Mouse (Mus musculus): Measurements from ENCODE around the gene Tnrc6c. TPM values are rescaled to one million over a fixed set of nuclear protein-coding genes. Genes with fewer than 3 reads are reported as not detected.

Tnrc6c gene
- polyA plus RNA-seq, 1 experiment from 2014 or later, result 18.8 TPM

DNA sequence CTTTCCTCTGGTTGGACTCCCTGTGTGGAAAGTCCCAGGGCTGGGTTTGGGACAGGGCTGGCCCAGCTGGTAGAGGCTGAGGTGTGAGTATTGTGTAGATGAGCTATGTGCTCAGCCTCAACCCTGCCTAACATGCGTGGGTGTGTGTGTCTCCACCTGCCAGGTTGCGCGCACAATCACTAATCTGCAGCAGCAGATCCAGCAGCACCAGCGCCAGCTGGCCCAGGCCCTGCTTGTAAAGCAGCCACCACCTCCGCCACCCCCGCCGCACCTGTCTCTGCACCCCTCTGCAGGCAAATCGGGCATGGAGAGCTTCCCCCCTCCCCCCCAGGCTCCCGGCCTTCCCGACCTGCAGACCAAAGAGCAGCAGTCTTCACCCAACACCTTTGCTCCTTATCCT is 95.3 kb downstream of the Tnrc6c start:
- DNase-seq (ENCODE audit: low spot score), result no peak
- H3K36me3 ChIP-seq (ENCODE audit: control insufficient read depth, insufficient read depth, low read length), result peaks cover 17% of the 10 kb centered on the region

DNA sequence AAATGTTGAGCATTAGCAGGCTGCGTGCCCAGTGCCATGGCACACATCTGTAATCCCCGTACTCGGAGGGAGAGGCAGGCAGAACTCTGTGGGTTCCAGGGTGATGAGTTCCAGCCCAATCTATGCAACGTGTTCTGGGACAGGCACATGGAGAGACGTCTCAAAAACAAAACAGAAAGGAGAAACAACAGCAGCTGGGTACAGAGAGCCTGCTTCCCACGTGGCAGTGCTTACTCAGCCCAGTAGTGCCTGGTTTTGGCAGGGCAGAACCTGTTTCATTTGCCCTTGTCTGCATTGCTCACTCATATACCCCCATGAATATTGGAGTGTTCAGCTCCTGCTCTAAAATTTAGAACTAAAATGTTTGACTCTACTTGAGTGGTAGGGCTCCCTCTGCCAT is 97.5 kb downstream of the Tnrc6c start:
- WGBS, result 85% methylated on average over 6 of the region's 6 CpGs
- Histone ChIP-seq H3K27me3 (ENCODE audit: control insufficient read depth, insufficient read depth, low read length) (no peaks in the 10 kb centered on the region), H3K36me3 (ENCODE audit: control insufficient read depth, insufficient read depth, low read length) (peaks cover 29% of the 10 kb centered on the region), H3K9me3 (ENCODE audit: control insufficient read depth, low read length) (no peaks in the 10 kb centered on the region), H3K4me2 (ENCODE audit: low read depth, low read length, severe bottlenecking) (no peak overlapping the region), H3K27ac (ENCODE audit: low read depth, low read length) (no peak overlapping the region), H3K4me1 (replicated peaks; ENCODE audit: control insufficient read depth, insufficient read depth, low read length) (no peaks in the 10 kb centered on the region), H3K4me3 (ENCODE audit: low read depth, low read length) (no peak overlapping the region), H3K9ac (ENCODE audit: low read length) (no peak overlapping the region)
- DNase-seq (ENCODE audit: low spot score) (no peak), ATAC-seq (replicated peaks; ENCODE audit: low FRiP score) (no peak)

More for the DNA sequence above, 95.3 kb downstream of the Tnrc6c start:
- WGBS, result 91% methylated on average over 10 of the region's 10 CpGs
- no peaks in the 10 kb centered on the region for H3K27me3 ChIP-seq (ENCODE audit: control insufficient read depth, insufficient read depth, low read length)
- no peak overlapping the region for H3K9ac ChIP-seq (ENCODE audit: low read length)
- no peak overlapping the region for H3K27ac ChIP-seq (ENCODE audit: low read depth, low read length)
- H3K4me1 ChIP-seq (replicated peaks; ENCODE audit: control insufficient read depth, insufficient read depth, low read length), result no peaks in the 10 kb centered on the region
- no peak overlapping the region for H3K4me3 ChIP-seq (ENCODE audit: low read depth, low read length)
- no peak for ATAC-seq (replicated peaks; ENCODE audit: low FRiP score)
- no peak overlapping the region for H3K4me2 ChIP-seq (ENCODE audit: low read depth, low read length, severe bottlenecking)
- no peaks in the 10 kb centered on the region for H3K9me3 ChIP-seq (ENCODE audit: control insufficient read depth, low read length)

DNA sequence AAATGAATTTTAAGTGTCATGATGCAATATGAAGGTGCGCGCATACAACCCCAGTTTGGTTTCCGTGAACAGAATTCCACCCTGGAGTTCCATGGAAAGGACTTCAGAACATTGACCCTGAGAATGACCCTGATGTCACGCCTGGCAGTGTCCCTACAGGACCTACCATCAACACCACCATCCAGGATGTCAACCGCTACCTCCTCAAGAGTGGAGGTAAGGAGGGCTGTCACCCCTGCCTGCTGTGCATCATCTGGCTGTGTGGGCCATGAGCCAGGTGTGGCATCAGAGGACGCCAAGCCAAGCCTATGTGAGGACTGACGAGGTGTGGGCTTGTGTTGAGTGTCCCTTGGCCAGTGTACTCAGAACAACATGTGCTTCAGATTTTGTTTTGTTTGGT is 101.8 kb downstream of the Tnrc6c start:
- Histone ChIP-seq H3K4me3 (ENCODE audit: low read depth, low read length) (no peak overlapping the region), H3K4me2 (ENCODE audit: low read depth, low read length, severe bottlenecking) (no peak overlapping the region), H3K27ac (ENCODE audit: low read depth, low read length) (no peak overlapping the region), H3K27me3 (ENCODE audit: control insufficient read depth, insufficient read depth, low read length) (no peaks in the 10 kb centered on the region), H3K4me1 (replicated peaks; ENCODE audit: control insufficient read depth, insufficient read depth, low read length) (no peaks in the 10 kb centered on the region), H3K36me3 (ENCODE audit: control insufficient read depth, insufficient read depth, low read length) (peaks cover 22% of the 10 kb centered on the region), H3K9me3 (ENCODE audit: control insufficient read depth, low read length) (no peaks in the 10 kb centered on the region), H3K9ac (ENCODE audit: low read length) (no peak overlapping the region)
- 95% methylated on average over 7 of the region's 7 CpGs for WGBS
- ATAC-seq (replicated peaks; ENCODE audit: low FRiP score) (no peak), DNase-seq (ENCODE audit: low spot score) (no peak)

DNA sequence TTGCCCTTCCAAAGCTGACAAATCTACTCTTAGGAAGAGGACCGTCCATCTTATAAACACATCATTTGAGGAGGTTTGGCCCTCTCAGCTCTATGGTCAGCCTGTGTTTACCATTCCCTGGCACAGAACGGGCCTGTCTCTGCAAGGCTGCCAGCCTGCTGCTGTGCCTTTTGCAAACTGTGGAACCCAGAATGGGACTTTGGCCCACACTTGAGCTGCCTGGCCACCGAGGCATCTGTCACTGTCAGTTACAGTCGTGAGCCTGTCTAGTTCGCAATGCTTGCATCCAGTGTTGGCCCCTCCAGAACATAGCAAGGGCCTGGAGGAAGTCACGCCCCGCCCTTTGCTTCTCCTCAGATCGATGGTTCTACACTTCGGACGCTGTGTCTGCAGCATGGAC is 105.2 kb downstream of the Tnrc6c start:
- ATAC-seq (replicated peaks; ENCODE audit: low FRiP score) (no peak), DNase-seq (ENCODE audit: low spot score) (no peak)
- Histone ChIP-seq H3K27ac (ENCODE audit: low read depth, low read length) (no peak overlapping the region), H3K36me3 (ENCODE audit: control insufficient read depth, insufficient read depth, low read length) (peaks cover 22% of the 10 kb centered on the region), H3K4me1 (replicated peaks; ENCODE audit: control insufficient read depth, insufficient read depth, low read length) (no peaks in the 10 kb centered on the region), H3K4me2 (ENCODE audit: low read depth, low read length, severe bottlenecking) (no peak overlapping the region), H3K27me3 (ENCODE audit: control insufficient read depth, insufficient read depth, low read length) (no peaks in the 10 kb centered on the region), H3K4me3 (ENCODE audit: low read depth, low read length) (no peak overlapping the region), H3K9me3 (ENCODE audit: control insufficient read depth, low read length) (no peaks in the 10 kb centered on the region), H3K9ac (ENCODE audit: low read length) (no peak overlapping the region)
- 95% methylated on average over 10 of the region's 10 CpGs for WGBS

DNA sequence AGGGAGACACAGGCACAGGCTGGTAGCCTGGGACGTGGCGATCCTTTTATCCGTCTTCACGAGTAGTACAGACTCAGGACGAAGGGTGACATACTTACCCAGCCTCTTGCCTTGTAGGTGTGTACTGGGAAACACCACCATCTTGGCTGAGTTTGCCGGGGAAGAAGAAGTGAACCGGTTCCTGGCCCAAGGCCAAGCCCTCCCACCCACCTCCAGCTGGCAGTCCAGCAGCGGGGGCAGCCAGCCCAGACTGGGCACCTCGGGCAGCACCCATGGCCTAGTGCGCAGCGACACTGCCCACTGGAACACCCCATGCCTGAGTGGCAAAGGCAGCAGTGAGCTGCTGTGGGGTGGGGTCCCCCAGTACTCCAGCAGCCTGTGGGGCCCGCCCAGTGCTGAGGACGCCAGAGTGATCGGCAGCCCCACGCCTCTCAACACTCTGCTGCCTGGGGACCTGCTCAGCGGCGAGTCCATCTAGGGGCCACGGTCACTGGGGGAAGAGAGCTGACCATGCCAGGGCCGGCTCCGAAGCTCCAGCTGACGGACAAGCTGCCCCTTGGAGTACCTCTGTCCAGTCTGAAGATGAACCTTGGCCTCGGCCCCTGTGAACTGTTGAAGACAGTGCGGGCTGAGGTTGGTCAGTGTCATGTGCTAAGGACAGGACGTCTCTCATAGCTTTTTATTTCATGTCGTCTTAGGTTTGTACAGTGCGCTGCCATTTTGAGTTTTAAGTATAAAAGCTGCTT is 106.5 kb downstream of the Tnrc6c start:
- H3K27me3 ChIP-seq (ENCODE audit: control insufficient read depth, insufficient read depth, low read length), result no peaks in the 10 kb centered on the region
- no peak overlapping the region for H3K4me3 ChIP-seq (ENCODE audit: low read depth, low read length)
- H3K4me2 ChIP-seq (ENCODE audit: low read depth, low read length, severe bottlenecking), result no peak overlapping the region
- no peaks in the 10 kb centered on the region for H3K4me1 ChIP-seq (replicated peaks; ENCODE audit: control insufficient read depth, insufficient read depth, low read length)
- peaks cover 16% of the 10 kb centered on the region for H3K36me3 ChIP-seq (ENCODE audit: control insufficient read depth, insufficient read depth, low read length)
- ATAC-seq (replicated peaks; ENCODE audit: low FRiP score) (no peak), DNase-seq (ENCODE audit: low spot score) (no peak)
- H3K27ac ChIP-seq (ENCODE audit: low read depth, low read length), result no peak overlapping the region
- WGBS, result 92% methylated on average over 26 of the region's 26 CpGs
- H3K9ac ChIP-seq (ENCODE audit: low read length), result no peak overlapping the region
- H3K9me3 ChIP-seq (ENCODE audit: control insufficient read depth, low read length), result no peaks in the 10 kb centered on the region

DNA sequence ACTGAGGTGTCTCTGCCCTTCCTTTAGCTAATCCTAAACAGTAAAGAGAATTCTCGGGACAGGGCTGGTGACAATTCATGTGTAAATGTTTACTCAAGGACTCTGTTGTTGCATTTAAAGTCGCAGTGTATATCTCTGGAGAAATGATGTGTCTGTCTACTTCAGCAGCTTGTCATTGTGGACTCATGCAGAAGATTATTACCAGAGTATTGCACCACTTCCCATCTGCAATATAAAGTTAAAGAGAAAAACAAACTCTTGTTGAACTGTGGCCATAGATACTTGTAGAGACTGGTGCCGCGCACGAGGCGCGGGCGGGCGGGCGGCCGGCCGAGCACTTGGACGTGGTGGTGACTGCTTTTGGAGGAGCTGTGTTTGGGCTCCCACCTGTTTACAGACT is 107.7 kb downstream of the Tnrc6c start:
- Histone ChIP-seq H3K27me3 (ENCODE audit: control insufficient read depth, insufficient read depth, low read length) (no peaks in the 10 kb centered on the region), H3K9ac (ENCODE audit: low read length) (no peak overlapping the region), H3K9me3 (ENCODE audit: control insufficient read depth, low read length) (no peaks in the 10 kb centered on the region), H3K4me2 (ENCODE audit: low read depth, low read length, severe bottlenecking) (no peak overlapping the region), H3K27ac (ENCODE audit: low read depth, low read length) (no peak overlapping the region), H3K4me3 (ENCODE audit: low read depth, low read length) (no peak overlapping the region), H3K36me3 (ENCODE audit: control insufficient read depth, insufficient read depth, low read length) (peaks cover 10% of the 10 kb centered on the region), H3K4me1 (replicated peaks; ENCODE audit: control insufficient read depth, insufficient read depth, low read length) (no peaks in the 10 kb centered on the region)
- ATAC-seq (replicated peaks; ENCODE audit: low FRiP score) (no peak), DNase-seq (ENCODE audit: low spot score) (no peak)
- WGBS, result 90% methylated on average over 13 of the region's 13 CpGs

DNA sequence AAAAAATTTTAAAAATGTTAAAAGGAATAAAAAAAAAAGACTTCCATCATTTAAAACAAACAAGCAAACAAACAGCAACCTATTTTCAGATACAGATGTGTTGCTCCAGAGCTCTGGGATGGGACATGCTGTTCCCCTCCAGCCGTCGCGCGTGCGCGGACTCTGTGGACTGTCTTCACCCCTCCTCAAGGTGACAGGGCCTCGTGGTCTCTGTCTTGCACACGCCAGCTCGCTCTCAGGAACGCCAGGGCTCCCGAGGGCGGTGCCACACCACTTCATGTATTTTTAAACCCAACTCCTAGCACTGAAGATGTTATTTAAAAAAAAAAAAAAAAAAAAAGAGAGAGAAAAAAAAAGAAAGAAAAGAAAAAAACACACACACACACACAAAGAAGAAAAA is 108.2 kb downstream of the Tnrc6c start:
- Histone ChIP-seq H3K36me3 (ENCODE audit: control insufficient read depth, insufficient read depth, low read length) (peaks cover 10% of the 10 kb centered on the region), H3K9ac (ENCODE audit: low read length) (no peak overlapping the region), H3K27me3 (ENCODE audit: control insufficient read depth, insufficient read depth, low read length) (no peaks in the 10 kb centered on the region), H3K27ac (ENCODE audit: low read depth, low read length) (no peak overlapping the region), H3K4me2 (ENCODE audit: low read depth, low read length, severe bottlenecking) (no peak overlapping the region), H3K4me3 (ENCODE audit: low read depth, low read length) (no peak overlapping the region), H3K4me1 (replicated peaks; ENCODE audit: control insufficient read depth, insufficient read depth, low read length) (no peaks in the 10 kb centered on the region), H3K9me3 (ENCODE audit: control insufficient read depth, low read length) (no peaks in the 10 kb centered on the region)
- no peak for ATAC-seq (replicated peaks; ENCODE audit: low FRiP score)
- DNase-seq (ENCODE audit: low spot score), result no peak
- WGBS, result 94% methylated on average over 12 of the region's 12 CpGs

DNA sequence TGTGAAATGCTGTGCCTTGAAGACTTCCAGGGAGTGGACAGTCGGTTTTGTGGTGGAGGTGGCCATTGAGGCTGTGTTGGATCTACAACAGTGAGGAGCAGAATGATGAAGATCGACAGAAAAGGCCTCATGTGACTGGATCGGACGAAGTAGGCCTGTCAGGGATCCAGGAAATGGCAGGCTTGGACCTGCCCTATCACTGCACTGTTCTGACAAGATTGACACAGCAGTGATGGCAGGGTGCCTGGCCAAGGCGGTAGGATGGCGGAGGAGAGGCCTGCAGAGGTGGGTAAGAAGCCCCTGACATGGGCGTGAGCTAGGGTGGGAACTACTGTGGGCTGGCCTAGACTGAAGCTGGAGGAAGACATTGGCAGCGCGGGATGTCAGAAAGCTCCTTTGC is 110.2 kb downstream of the Tnrc6c start:
- Histone ChIP-seq H3K9ac (ENCODE audit: low read length) (no peak overlapping the region), H3K4me2 (ENCODE audit: low read depth, low read length, severe bottlenecking) (no peak overlapping the region), H3K4me3 (ENCODE audit: low read depth, low read length) (no peak overlapping the region), H3K27me3 (ENCODE audit: control insufficient read depth, insufficient read depth, low read length) (no peaks in the 10 kb centered on the region), H3K4me1 (replicated peaks; ENCODE audit: control insufficient read depth, insufficient read depth, low read length) (no peaks in the 10 kb centered on the region), H3K27ac (ENCODE audit: low read depth, low read length) (no peak overlapping the region), H3K36me3 (ENCODE audit: control insufficient read depth, insufficient read depth, low read length) (peaks cover 8% of the 10 kb centered on the region), H3K9me3 (ENCODE audit: control insufficient read depth, low read length) (no peaks in the 10 kb centered on the region)
- DNase-seq (ENCODE audit: low spot score) (no peak), ATAC-seq (replicated peaks; ENCODE audit: low FRiP score) (no peak)
- 91% methylated on average over 9 of the region's 9 CpGs for WGBS

DNA sequence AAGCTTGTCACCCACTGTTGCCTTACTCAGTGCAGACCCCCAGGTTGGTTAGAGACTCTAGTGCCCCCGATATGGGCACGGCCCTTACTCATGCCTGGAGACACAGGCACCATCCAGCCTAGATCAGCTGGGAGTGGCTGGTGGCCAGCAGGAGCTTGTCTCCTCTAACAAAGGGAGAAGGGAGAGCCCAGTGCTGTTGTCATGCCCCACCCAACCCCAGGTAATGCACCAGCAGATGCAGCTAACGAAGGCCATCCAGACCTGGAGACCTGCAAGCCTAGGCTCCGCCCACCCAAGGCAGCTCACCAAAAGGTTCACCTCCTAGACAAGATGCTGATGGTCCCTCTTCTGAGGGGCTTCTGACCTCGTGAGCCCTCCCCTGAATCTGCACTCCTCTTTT is 111.3 kb downstream of the Tnrc6c start:
- Histone ChIP-seq H3K27ac (ENCODE audit: low read depth, low read length) (no peak overlapping the region), H3K36me3 (ENCODE audit: control insufficient read depth, insufficient read depth, low read length) (peaks cover 5% of the 10 kb centered on the region), H3K27me3 (ENCODE audit: control insufficient read depth, insufficient read depth, low read length) (no peaks in the 10 kb centered on the region), H3K9ac (ENCODE audit: low read length) (no peak overlapping the region), H3K4me3 (ENCODE audit: low read depth, low read length) (no peak overlapping the region), H3K4me1 (replicated peaks; ENCODE audit: control insufficient read depth, insufficient read depth, low read length) (no peaks in the 10 kb centered on the region), H3K4me2 (ENCODE audit: low read depth, low read length, severe bottlenecking) (no peak overlapping the region), H3K9me3 (ENCODE audit: control insufficient read depth, low read length) (no peaks in the 10 kb centered on the region)
- no peak for DNase-seq (ENCODE audit: low spot score)
- no peak for ATAC-seq (replicated peaks; ENCODE audit: low FRiP score)
- WGBS, result 93% methylated on average over 5 of the region's 5 CpGs

Measured in forebrain, embryonic 11.5 days (tissue).